Mouse (Mus musculus): ENCODE measurements around the gene Tnfaip8l1. TPM values are rescaled to one million over a fixed set of nuclear protein-coding genes. Genes with fewer than 3 reads are reported as not detected.

The Tnfaip8l1 gene
- polyA plus RNA-seq, 1 experiment from 2014 or later: 6.5 TPM

Small RNA genes within 50 kb of the gene (microRNA-seq; reads per million reads assigned to microRNA genes)
- gene Gm44397: not detected

Other genes starting within 250 kb of the Tnfaip8l1 start
- gene Zfp119b, start 213.0 kb upstream of the Tnfaip8l1 start, polyA plus RNA-seq (2015; fragmentation: Nextera tagmentation; extraction: Ambion mirVana): 3.6 and 4.3 TPM in 2 replicates
- 0.34 and 1.3 TPM in 2 replicates for gene Ebi3, start 209.8 kb upstream of the Tnfaip8l1 start, polyA plus RNA-seq (2015; fragmentation: Nextera tagmentation; extraction: Ambion mirVana)
- gene Yju2, start 203.4 kb upstream of the Tnfaip8l1 start, polyA plus RNA-seq (2015; fragmentation: Nextera tagmentation; extraction: Ambion mirVana): 18.0 and 18.8 TPM in 2 replicates
- 7.9 and 8.7 TPM in 2 replicates for gene Shd, start 192.0 kb upstream of the Tnfaip8l1 start, polyA plus RNA-seq (2015; fragmentation: Nextera tagmentation; extraction: Ambion mirVana)
- 4.5 and 5.0 TPM in 2 replicates for gene Fsd1, start 176.0 kb upstream of the Tnfaip8l1 start, polyA plus RNA-seq (2015; fragmentation: Nextera tagmentation; extraction: Ambion mirVana)
- 11.9 and 14.6 TPM in 2 replicates for gene Stap2, start 156.9 kb upstream of the Tnfaip8l1 start, polyA plus RNA-seq (2015; fragmentation: Nextera tagmentation; extraction: Ambion mirVana)
- gene Mpnd, start 156.8 kb upstream of the Tnfaip8l1 start, polyA plus RNA-seq (2015; fragmentation: Nextera tagmentation; extraction: Ambion mirVana): 62.1 and 68.1 TPM in 2 replicates
- 85.0 and 87.6 TPM in 2 replicates for gene Sh3gl1, start 125.8 kb upstream of the Tnfaip8l1 start, polyA plus RNA-seq (2015; fragmentation: Nextera tagmentation; extraction: Ambion mirVana)
- gene Chaf1a, start 122.0 kb upstream of the Tnfaip8l1 start, polyA plus RNA-seq (2015; fragmentation: Nextera tagmentation; extraction: Ambion mirVana): 14.1 and 14.2 TPM in 2 replicates
- gene Ubxn6, start 87.4 kb upstream of the Tnfaip8l1 start, polyA plus RNA-seq (2015; fragmentation: Nextera tagmentation; extraction: Ambion mirVana): 37.8 and 44.2 TPM in 2 replicates
- gene Hdgfl2, start 82.8 kb upstream of the Tnfaip8l1 start, polyA plus RNA-seq (2015; fragmentation: Nextera tagmentation; extraction: Ambion mirVana): 75.0 and 89.0 TPM in 2 replicates
- 0.05 and 0.07 TPM in 2 replicates for gene Plin4, start 52.7 kb upstream of the Tnfaip8l1 start, polyA plus RNA-seq (2015; fragmentation: Nextera tagmentation; extraction: Ambion mirVana)
- gene Plin5, start 44.9 kb upstream of the Tnfaip8l1 start, polyA plus RNA-seq (2015; fragmentation: Nextera tagmentation; extraction: Ambion mirVana): 0.19 and 0.47 TPM in 2 replicates
- 0.27 TPM in 1 of 2 replicates, not detected in the other for gene Lrg1, start 40.5 kb upstream of the Tnfaip8l1 start, polyA plus RNA-seq (2015; fragmentation: Nextera tagmentation; extraction: Ambion mirVana)
- 0.55 and 0.59 TPM in 2 replicates for gene Sema6b, start 22.1 kb upstream of the Tnfaip8l1 start, polyA plus RNA-seq (2015; fragmentation: Nextera tagmentation; extraction: Ambion mirVana)
- 80.5 and 91.1 TPM in 2 replicates for gene Mydgf, start 21.4 kb downstream of the Tnfaip8l1 start, polyA plus RNA-seq (2015; fragmentation: Nextera tagmentation; extraction: Ambion mirVana)
- gene Dpp9, start 56.4 kb downstream of the Tnfaip8l1 start, polyA plus RNA-seq (2015; fragmentation: Nextera tagmentation; extraction: Ambion mirVana): 21.8 and 22.4 TPM in 2 replicates
- gene Fem1a, start 94.3 kb downstream of the Tnfaip8l1 start, polyA plus RNA-seq (2015; fragmentation: Nextera tagmentation; extraction: Ambion mirVana): 17.2 and 18.5 TPM in 2 replicates
- gene Ticam1, start 114.3 kb downstream of the Tnfaip8l1 start, polyA plus RNA-seq (2015; fragmentation: Nextera tagmentation; extraction: Ambion mirVana): 7.7 and 8.4 TPM in 2 replicates
- 67.1 and 71.8 TPM in 2 replicates for gene Plin3, start 130.4 kb downstream of the Tnfaip8l1 start, polyA plus RNA-seq (2015; fragmentation: Nextera tagmentation; extraction: Ambion mirVana)
- not detected in 2 replicates for gene Arrdc5, start 137.8 kb downstream of the Tnfaip8l1 start, polyA plus RNA-seq (2015; fragmentation: Nextera tagmentation; extraction: Ambion mirVana)
- 70.7 and 74.7 TPM in 2 replicates for gene Uhrf1, start 140.8 kb downstream of the Tnfaip8l1 start, polyA plus RNA-seq (2015; fragmentation: Nextera tagmentation; extraction: Ambion mirVana)
- 25.5 and 25.9 TPM in 2 replicates for gene Kdm4b, start 163.6 kb downstream of the Tnfaip8l1 start, polyA plus RNA-seq (2015; fragmentation: Nextera tagmentation; extraction: Ambion mirVana)

Data from heart, embryonic 13.5 days (tissue).